Mouse (Mus musculus) hindbrain, embryonic 15.5 days (tissue): ENCODE measurements around the gene Dnajc3. TPM values are rescaled to one million over a fixed set of nuclear protein-coding genes. Genes with fewer than 3 reads are reported as not detected.

Source experiments
- ATAC-seq: fragments of 200-750 bp; cut with Nextera tagmentation; 2 replicates; pipeline ENCODE4 v1.8.0; 2017; ENCODE audit warnings: low read depth, moderate number of reproducible peaks, moderate TSS enrichment; ENCODE audit not compliant: low FRiP score
- H3K27ac ChIP-seq: fragments of 300-500 bp; sonication (generic); replicated peaks from 2 replicates; pipeline ENCODE4 v1.5.1; 2015; ENCODE audit warnings: mild to moderate bottlenecking, inconsistent platforms
- H3K27me3 ChIP-seq: fragments of 300-500 bp; sonication (generic); 2 replicates; pipeline ENCODE4 v1.6.1; 2015; ENCODE audit warnings: control low read depth, inconsistent platforms
- H3K36me3 ChIP-seq: fragments of 300-500 bp; sonication (generic); 2 replicates; pipeline ENCODE4 v1.6.1; 2015; ENCODE audit warnings: control low read depth, inconsistent platforms
- H3K4me1 ChIP-seq: fragments of 300-500 bp; sonication (generic); replicated peaks from 2 replicates; pipeline ENCODE4 v1.6.1; 2015; ENCODE audit warnings: control low read depth, inconsistent platforms
- H3K4me2 ChIP-seq: fragments of 300-500 bp; sonication (generic); 2 replicates; pipeline ENCODE4 v1.6.1; 2015; ENCODE audit warnings: moderate library complexity, mild to moderate bottlenecking, inconsistent platforms
- H3K4me3 ChIP-seq: fragments of 300-500 bp; sonication (generic); 2 replicates; pipeline ENCODE4 v1.5.1; 2015; ENCODE audit warnings: mild to moderate bottlenecking, inconsistent platforms
- H3K9ac ChIP-seq: fragments of 300-500 bp; sonication (generic); 2 replicates; pipeline ENCODE4 v1.6.1; 2015; ENCODE audit warnings: inconsistent platforms
- H3K9me3 ChIP-seq: fragments of 300-500 bp; sonication (generic); 2 replicates; pipeline ENCODE4 v1.6.1; 2016; ENCODE audit warnings: control low read depth, inconsistent platforms
- WGBS: fragments of 180-500 bp; shearing (Covaris S2); methylation state at CpG from one replicate; pipeline ENCODE4 v1.1.7; 2015; 5-methylcytosine and 5-hydroxymethylcytosine counted together
- polyA plus RNA-seq: library from polyadenylated mRNA; unstranded; fragments of >200 nt; fragmentation: Nextera tagmentation; extraction: Ambion mirVana; gene quantifications from 2 replicates; pipeline ENCODE4 v1.2.1, GENCODE M21; 2015

The Dnajc3 gene
- polyA plus RNA-seq, 1 experiment from 2014 or later = 22.3 TPM

- Histone ChIP-seq H3K4me2 (no peak overlapping the region), H3K9ac (no peak overlapping the region), H3K4me3 (no peak overlapping the region), H3K9me3 (no peaks in the 10 kb centered on the region), H3K36me3 (peaks cover 21% of the 10 kb centered on the region), H3K27me3 (no peaks in the 10 kb centered on the region), H3K4me1 (no peaks in the 10 kb centered on the region), H3K27ac (no peak overlapping the region)
- WGBS = 75% methylated on average over 5 of the region's 5 CpGs
- ATAC-seq = no peak
Measured at GRCm38 (mm10) chr14:119025889-119026288, 88.1 kb downstream of the Dnajc3 start.

DNA sequence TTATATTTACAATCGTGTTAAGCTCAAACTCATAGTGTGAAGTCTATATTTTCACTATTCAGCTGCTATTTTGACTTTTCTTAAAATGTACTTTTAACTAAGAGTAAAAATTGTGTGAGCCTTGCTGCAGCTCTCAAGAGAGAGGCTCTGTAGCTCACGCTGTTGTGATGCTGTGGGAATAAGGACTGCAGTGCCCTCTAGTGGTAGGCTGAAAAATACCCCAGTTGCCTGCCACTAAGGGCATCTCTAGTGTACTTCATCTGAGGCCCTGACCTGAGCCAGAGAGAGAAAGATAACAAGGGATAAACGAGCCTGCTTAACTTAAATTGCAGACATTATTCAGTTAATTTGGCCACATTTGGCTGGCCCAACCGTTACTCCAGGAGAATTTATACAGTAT lies 89.4 kb downstream of the Dnajc3 start:
- Histone ChIP-seq H3K9me3 (no peaks in the 10 kb centered on the region), H3K4me1 (no peaks in the 10 kb centered on the region), H3K27me3 (no peaks in the 10 kb centered on the region), H3K4me2 (no peak overlapping the region), H3K36me3 (peaks cover 28% of the 10 kb centered on the region), H3K9ac (no peak overlapping the region), H3K4me3 (no peak overlapping the region), H3K27ac (no peak overlapping the region)
- 53% methylated on average over 4 of the region's 4 CpGs for WGBS
- ATAC-seq = no peak

DNA sequence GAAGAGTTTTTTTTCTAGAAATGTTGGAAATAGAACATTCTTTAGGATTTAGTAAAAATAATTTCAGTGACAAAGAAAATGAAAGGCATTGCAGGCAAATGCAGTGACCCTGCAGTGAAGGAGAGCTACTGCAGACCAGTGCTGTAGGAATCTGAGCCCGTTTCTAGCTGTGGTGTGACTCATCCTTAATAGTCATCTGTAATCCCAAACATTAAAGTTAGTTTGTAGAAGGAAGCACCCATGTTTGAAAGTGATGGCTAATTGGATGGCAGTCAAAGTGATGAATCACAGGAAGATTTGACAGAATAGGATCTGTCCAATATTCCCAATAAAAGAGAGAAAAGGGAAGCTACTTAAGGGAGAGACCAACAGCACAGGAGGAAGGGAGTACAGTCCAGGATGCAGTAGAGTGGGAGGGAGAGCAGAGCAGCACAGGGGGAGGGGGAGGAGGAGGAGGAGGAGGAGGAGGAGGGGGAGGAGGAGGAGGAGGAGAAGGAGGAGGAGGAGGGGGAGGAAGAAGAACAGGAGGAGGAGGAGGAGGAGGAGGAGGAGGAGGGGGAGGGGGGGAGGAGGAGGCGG lies 90.0 kb downstream of the Dnajc3 start:
- Histone ChIP-seq H3K9me3 (no peaks in the 10 kb centered on the region), H3K27ac (no peak overlapping the region), H3K4me1 (no peaks in the 10 kb centered on the region), H3K4me3 (no peak overlapping the region), H3K27me3 (no peaks in the 10 kb centered on the region), H3K36me3 (peaks cover 28% of the 10 kb centered on the region), H3K4me2 (no peak overlapping the region), H3K9ac (no peak overlapping the region)
- 81% methylated on average over 2 of the region's 2 CpGs for WGBS
- no peak for ATAC-seq

Other genes starting within 250 kb of the Dnajc3 start
- 1.9 and 2.3 TPM in 2 replicates for gene Abcc4, start 231.8 kb upstream of the Dnajc3 start, polyA plus RNA-seq
- gene Cldn10, start 150.1 kb upstream of the Dnajc3 start, polyA plus RNA-seq = 2.9 TPM in 2 replicates
- 89.8 and 93.2 TPM in 2 replicates for gene Dzip1, start 12.5 kb upstream of the Dnajc3 start, polyA plus RNA-seq
- 18.9 and 20.4 TPM in 2 replicates for gene Uggt2, start 161.5 kb downstream of the Dnajc3 start, polyA plus RNA-seq
- gene Hs6st3, start 200.4 kb downstream of the Dnajc3 start, polyA plus RNA-seq = 2.6 and 3.0 TPM in 2 replicates